Mouse (Mus musculus) bone marrow macrophage, adult 2 months (primary cell): ENCODE results near the gene Colgalt2. TPM values are rescaled to one million over a fixed set of nuclear protein-coding genes. Genes with fewer than 3 reads are reported as not detected.

Experiments
- H3K27ac ChIP-seq: 2 replicates; pipeline ENCODE4 v1.5.1; 2012; ENCODE audit warnings: low read depth, low read length; ENCODE audit not compliant: insufficient read depth
- H3K4me1 ChIP-seq: 2 replicates; pipeline ENCODE4 v1.6.1; 2012; ENCODE audit warnings: low read length; ENCODE audit not compliant: control insufficient read depth, insufficient read depth
- H3K4me3 ChIP-seq: 2 replicates; pipeline ENCODE4 v1.5.1; 2012; ENCODE audit warnings: mild to moderate bottlenecking, low read length, moderate library complexity; ENCODE audit not compliant: insufficient read depth
- CTCF ChIP-seq: IDR thresholded peaks from 2 replicates; pipeline ENCODE4 v1.5.1; 2012; ENCODE audit warnings: low read depth, mild to moderate bottlenecking, low read length, moderate library complexity
- POLR2A ChIP-seq: IDR thresholded peaks from 2 replicates; pipeline ENCODE4 v1.6.1; 2012; ENCODE audit warnings: mild to moderate bottlenecking, low read depth, low read length, borderline replicate concordance
- polyA plus RNA-seq: library from polyadenylated mRNA; stranded (reverse); fragments of >200 nt; gene quantifications from 2 replicates; pipeline ENCODE4 v1.2.4, GENCODE M21; 2012; ENCODE audit not compliant: missing spikeins, insufficient read depth, insufficient read length

Gene Colgalt2
- polyA plus RNA-seq, 1 experiment, result not detected

GRCm38 (mm10) chr1:152466280-152466679 is 66.7 kb downstream of the Colgalt2 start:
- H3K27ac ChIP-seq, result no peak overlapping the region
- no peak overlapping the region for H3K4me3 ChIP-seq
- H3K4me1 ChIP-seq, result peaks cover 9% of the 10 kb centered on the region; the same call in 1 of the 2 replicates
- TF ChIP-seq CTCF (no peak), POLR2A (no peak)

GRCm38 (mm10) chr1:152468443-152468842 is 68.8 kb downstream of the Colgalt2 start:
- no peak overlapping the region for H3K4me3 ChIP-seq
- H3K4me1 ChIP-seq, result no peaks in the 10 kb centered on the region
- no peak for TF ChIP-seq CTCF
- TF ChIP-seq POLR2A, result no peak
- H3K27ac ChIP-seq, result no peak overlapping the region

GRCm38 (mm10) chr1:152476126-152476525 is 76.5 kb downstream of the Colgalt2 start:
- Histone ChIP-seq H3K27ac (no peak overlapping the region), H3K4me1 (no peaks in the 10 kb centered on the region), H3K4me3 (no peak overlapping the region)
- TF ChIP-seq POLR2A (no peak), CTCF (no peak)

GRCm38 (mm10) chr1:152490842-152491241 is 91.2 kb downstream of the Colgalt2 start:
- TF ChIP-seq POLR2A (no peak), CTCF (no peak)
- no peak overlapping the region for H3K27ac ChIP-seq
- H3K4me1 ChIP-seq, result no peaks in the 10 kb centered on the region
- no peak overlapping the region for H3K4me3 ChIP-seq

GRCm38 (mm10) chr1:152492258-152492657 is 92.6 kb downstream of the Colgalt2 start:
- H3K27ac ChIP-seq, result no peak overlapping the region
- TF ChIP-seq POLR2A (no peak), CTCF (no peak)
- no peak overlapping the region for H3K4me3 ChIP-seq
- no peaks in the 10 kb centered on the region for H3K4me1 ChIP-seq

GRCm38 (mm10) chr1:152496831-152497230 is 97.2 kb downstream of the Colgalt2 start:
- Histone ChIP-seq H3K4me1 (no peaks in the 10 kb centered on the region), H3K4me3 (no peak overlapping the region), H3K27ac (no peak overlapping the region)
- TF ChIP-seq POLR2A (no peak), CTCF (no peak)

GRCm38 (mm10) chr1:152497581-152497980 is 98.0 kb downstream of the Colgalt2 start:
- TF ChIP-seq POLR2A (no peak), CTCF (no peak)
- no peak overlapping the region for H3K27ac ChIP-seq
- no peaks in the 10 kb centered on the region for H3K4me1 ChIP-seq
- H3K4me3 ChIP-seq, result no peak overlapping the region

- TF ChIP-seq CTCF, result no peak
- TF ChIP-seq POLR2A, result no peak
- Histone ChIP-seq H3K27ac (no peak overlapping the region), H3K4me1 (no peaks in the 10 kb centered on the region), H3K4me3 (no peak overlapping the region)
Observed at GRCm38 (mm10) chr1:152499802-152500201, 100.2 kb downstream of the Colgalt2 start.

- H3K4me1 ChIP-seq, result no peaks in the 10 kb centered on the region
- H3K27ac ChIP-seq, result no peak overlapping the region
- H3K4me3 ChIP-seq, result no peak overlapping the region
- TF ChIP-seq POLR2A (no peak), CTCF (no peak)
Observed at GRCm38 (mm10) chr1:152506175-152506574, 106.5 kb downstream of the Colgalt2 start.

- H3K4me1 ChIP-seq, result no peaks in the 10 kb centered on the region
- TF ChIP-seq CTCF, result no peak
- no peak for TF ChIP-seq POLR2A
- no peak overlapping the region for H3K4me3 ChIP-seq
- no peak overlapping the region for H3K27ac ChIP-seq
Observed at GRCm38 (mm10) chr1:152506726-152507125, 107.1 kb downstream of the Colgalt2 start.
